Mouse (Mus musculus) adrenal gland, postnatal 4 days (tissue): ENCODE results near the gene Smco2. TPM values are rescaled to one million over a fixed set of nuclear protein-coding genes. Genes with fewer than 3 reads are reported as not detected.
A peak's percentile ranks its signal among the peaks of the same experiment; 100 is the strongest.

Experiments
- DNase-seq, 2 experiments: peaks; one replicate each; pipeline ENCODE4 v3.0.0; 2021 to 2022; ENCODE audit warnings: low spot score in 2 of 2, mixed read lengths in 2 of 2
- long read RNA-seq, 2 experiments: library from polyadenylated mRNA; stranded (forward); transcript quantifications; one replicate each; pipeline ENCODE4 v2.0.0; 2021
- total RNA-seq, 2 experiments: library from RNA; stranded (reverse); gene quantifications; 2 replicates each; pipeline ENCODE4 v1.2.3; 2021

Gene Smco2
- not detected for total RNA-seq
- long read RNA-seq, experiment 1, result 0 reads
- long read RNA-seq, experiment 2, result 0 reads

DNA sequence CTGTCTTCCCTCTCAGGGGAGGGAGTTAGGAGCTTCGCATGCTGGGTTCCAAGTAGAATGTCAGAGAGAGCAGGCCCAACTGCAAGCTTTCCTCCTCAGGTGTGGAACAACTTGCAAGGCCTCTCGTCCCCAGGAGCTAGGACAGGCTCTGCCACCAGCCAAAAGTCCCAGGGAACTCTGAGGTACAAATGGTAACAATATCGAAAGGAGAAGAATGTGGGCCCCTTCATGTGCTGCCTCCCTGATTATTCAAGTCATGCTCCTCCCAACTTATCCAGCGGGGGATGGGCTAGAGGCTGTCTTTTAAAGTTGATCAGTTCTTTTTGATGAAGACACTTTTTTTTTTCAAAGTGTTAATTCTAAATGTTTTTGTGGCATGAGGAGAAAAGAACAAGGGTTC, at the start of gene Smco2:
Smco2 (plus strand) TSS at position 55 of the 400 bp plus-strand sequence.
- no peak for DNase-seq

GRCm38 (mm10) chr6:146809991-146810390, 39.9 kb upstream of the Smco2 start:
- no peak for DNase-seq

- no peak for DNase-seq
These were observed 36.9 kb upstream of the Smco2 start for GRCm38 (mm10) chr6:146813007-146813406.

GRCm38 (mm10) chr6:146820177-146820965, 29.5 kb upstream of the Smco2 start:
- no peak for DNase-seq

DNA sequence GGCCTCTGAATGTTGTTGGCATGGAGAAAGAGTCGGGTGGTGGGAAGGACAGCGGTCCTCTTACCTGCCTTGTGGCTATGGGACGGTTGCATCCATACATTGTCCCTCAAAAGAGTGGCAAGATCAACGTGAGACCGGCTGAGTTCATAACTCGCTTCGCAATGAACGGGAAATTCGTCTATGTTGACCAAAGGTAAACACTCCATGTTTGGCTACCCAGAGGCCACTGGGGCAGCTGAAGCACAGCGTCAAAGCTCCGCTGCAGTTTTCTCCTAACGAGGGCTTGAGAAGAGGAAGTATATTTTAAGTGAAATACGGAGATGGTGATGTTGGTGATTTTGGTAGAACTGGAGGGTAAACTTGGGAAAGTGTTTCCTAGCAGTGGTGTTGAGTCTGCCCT, 27.9 kb upstream of the Smco2 start:
- DNase-seq, result no peak

GRCm38 (mm10) chr6:146824727-146825486, 25.0 kb upstream of the Smco2 start:
- DNase-seq, result peak; percentile 35 to 47

- DNase-seq, result no peak
These were observed 24.5 kb upstream of the Smco2 start for GRCm38 (mm10) chr6:146825487-146825773.

GRCm38 (mm10) chr6:146831320-146831719, 18.6 kb upstream of the Smco2 start:
- no peak for DNase-seq

GRCm38 (mm10) chr6:146833485-146834314, 16.2 kb upstream of the Smco2 start:
- DNase-seq, result peak in 1 of 2 experiments; percentile 23

DNA sequence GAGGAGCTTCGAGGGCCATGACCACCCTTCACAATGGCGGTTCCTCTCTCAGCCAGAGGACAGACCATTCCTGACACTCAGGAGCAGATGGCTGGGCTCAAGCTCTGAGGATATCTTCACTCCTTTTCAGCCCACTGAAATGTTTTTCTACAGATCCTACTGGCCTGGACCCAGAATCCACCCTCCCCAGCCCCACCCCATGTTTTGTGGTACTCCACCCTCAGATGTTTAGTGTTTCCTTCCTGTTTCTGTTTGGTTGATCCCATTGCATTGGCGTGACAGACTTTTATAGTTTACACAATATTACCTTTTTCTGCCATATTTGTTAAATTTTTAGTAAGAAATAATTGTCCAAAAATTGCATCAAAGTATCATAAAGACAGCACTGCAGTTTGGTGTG, 15.6 kb upstream of the Smco2 start:
- no peak for DNase-seq

DNA sequence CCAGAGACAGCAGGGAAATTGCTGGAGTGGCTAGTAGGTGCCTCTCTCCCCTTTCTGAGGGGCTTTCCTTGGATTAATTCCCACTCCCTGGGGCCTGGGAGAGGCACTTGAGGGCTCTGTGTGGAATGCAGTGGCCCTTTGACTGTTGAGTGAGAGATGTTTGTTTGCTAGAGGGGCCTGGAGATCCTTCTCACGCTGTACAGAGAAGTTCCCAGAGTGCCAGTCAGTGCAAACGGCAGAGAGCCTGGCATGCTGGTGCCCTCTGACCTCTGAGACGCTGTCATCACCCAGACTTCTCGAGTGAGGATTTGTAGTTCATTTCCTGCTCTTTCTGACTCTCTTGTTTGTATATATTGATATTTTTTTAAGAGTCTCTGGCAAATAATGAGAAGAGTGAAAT, 14.1 kb upstream of the Smco2 start:
- DNase-seq, result no peak

DNA sequence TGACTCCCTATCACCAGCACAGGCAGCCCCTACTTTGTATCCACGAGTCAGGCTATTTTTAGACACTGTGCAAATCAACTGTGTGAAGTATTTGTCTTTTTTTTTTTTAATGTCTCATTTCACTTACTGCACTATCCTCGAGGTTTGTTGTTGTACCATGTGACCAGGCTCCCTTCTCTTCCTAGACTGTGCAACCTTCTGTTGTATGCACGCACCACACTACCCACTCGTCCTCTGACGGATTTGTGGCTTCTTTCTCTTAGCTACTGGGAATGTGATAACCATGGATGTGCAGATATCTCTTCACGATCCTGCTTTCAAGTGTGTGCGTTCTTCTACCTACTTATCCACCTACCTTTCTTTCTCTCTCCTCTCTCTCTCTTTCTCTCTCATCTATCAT, 12.6 kb upstream of the Smco2 start:
- no peak for DNase-seq

GRCm38 (mm10) chr6:146838366-146838765, 11.5 kb upstream of the Smco2 start:
- no peak for DNase-seq

GRCm38 (mm10) chr6:146838863-146839262, 11.0 kb upstream of the Smco2 start:
- DNase-seq, result no peak

DNA sequence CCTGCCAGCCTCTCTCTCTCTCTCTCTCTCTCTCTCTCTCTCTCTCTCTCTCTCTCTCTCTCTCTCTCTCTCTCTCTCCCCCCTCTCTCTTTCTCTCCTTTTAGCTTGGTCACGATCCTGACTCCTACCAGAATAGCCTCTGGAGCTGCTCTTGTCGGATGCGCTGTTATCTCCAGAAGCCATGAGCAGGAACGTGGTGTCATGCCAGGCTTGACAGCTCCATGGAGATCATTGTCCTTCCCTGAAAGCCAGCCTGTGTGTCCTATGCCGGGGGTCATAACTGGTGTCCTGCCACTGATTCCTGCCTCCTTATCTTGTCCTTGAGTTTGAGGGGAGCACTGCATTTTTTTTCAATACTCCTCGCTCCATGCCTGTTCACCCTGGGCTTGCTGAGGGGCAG, 5.0 kb upstream of the Smco2 start:
- DNase-seq, result no peak

GRCm38 (mm10) chr6:146845347-146845746, 4.6 kb upstream of the Smco2 start:
- no peak for DNase-seq

DNA sequence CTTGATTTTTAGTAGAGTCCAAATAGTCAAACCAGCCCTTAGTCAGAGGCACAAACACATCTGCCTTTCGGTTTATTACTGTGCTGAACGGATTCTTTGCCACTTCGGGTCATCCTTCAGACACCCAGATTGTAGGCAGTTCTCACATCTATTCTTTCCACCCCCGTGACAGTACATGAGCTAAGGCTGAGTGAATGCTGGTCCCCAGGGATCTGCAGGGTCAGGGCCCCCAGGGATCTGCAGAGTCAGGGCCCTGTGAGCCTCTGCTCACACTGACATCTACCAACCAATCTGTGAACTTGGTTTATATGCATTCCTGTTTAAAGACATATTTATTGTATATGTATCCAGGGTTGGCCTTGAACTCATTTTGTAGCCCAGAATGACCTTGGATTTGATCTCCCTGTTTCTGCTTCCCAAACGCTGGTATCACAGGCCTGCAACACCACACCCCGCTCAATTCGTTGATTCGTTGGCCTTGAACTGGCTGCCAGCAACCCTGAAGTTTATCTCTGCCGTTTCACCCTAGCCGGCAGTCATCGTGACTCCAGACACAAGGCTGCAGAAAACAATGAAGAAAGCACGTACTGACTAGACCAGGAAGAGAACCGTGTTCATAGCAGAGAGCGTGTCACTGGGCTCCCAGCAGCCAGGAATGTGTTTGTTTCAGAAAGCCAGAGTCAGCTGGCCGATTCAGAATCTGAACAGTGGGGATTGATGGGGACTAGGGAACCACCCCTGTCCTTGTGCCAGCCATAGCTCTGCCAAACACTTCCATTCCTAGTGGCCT, 3.7 kb upstream of the Smco2 start:
- no peak for DNase-seq

GRCm38 (mm10) chr6:146847402-146847801, 2.5 kb upstream of the Smco2 start:
- DNase-seq, result no peak

DNA sequence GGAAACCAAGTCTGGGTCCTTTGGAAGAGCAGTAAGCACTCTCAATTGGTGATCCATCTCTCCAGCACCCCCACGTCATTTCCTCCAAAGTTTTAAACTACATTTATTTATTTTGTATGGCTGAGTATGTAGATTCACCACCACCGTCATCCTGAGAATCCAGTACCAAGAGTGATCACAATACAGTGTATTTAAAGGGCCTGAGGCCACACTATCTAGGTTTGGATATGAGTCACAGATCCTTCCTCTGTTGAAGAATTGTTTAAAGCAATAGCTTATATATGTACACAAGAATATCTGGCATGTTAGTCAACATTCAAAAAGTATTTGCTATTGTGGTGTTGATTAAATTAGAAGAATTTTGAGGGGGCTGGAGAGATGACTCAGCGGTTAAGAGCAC, 1.6 kb upstream of the Smco2 start:
- no peak for DNase-seq

- no peak for DNase-seq
These were observed 2.0 kb downstream of the Smco2 start for GRCm38 (mm10) chr6:146851916-146852315.

- DNase-seq, result no peak
These were observed 2.8 kb downstream of the Smco2 start for GRCm38 (mm10) chr6:146852739-146853138.
